Mouse (Mus musculus) brain, adult 10 weeks (tissue): ENCODE data around the gene Teddm1a. TPM values are rescaled to one million over a fixed set of nuclear protein-coding genes. Genes with fewer than 3 reads are reported as not detected.

Experiments
- polyA plus RNA-seq: library from polyadenylated mRNA; stranded (reverse); fragments of 350-450 nt; fragmentation: Illumina TruSeq; extraction: RNeasy Lipid Tissue Mini Kit (QIAGEN cat#74804); gene quantifications from one replicate; pipeline ENCODE4 v1.2.3, GENCODE M21; 2015; ENCODE audit warnings: low read depth, low replicate concordance

Gene Teddm1a
- polyA plus RNA-seq, result not detected

DNA sequence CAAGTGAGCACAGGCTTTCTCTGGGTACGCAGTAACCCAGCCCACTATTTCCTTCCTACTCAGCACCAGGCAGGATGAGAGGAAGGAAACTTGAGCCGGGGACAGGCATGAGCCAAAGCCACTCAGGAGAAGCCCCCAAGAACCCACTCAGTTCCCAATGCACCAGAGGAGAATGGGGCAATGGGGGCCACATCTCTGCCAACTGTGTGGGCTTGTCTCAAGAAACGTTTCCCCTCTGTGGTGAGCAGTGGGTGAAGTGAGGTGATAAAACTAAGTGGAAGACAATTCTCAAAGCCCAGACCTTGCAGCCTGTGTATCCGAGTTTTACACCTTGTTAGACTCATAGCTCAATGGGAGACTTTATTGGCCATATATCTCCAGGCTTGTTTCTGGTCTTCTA, at the start of gene Teddm1a:
Gene Teddm1a, plus strand, starts transcription at position 301 of the 400 bp plus-strand sequence.

DNA sequence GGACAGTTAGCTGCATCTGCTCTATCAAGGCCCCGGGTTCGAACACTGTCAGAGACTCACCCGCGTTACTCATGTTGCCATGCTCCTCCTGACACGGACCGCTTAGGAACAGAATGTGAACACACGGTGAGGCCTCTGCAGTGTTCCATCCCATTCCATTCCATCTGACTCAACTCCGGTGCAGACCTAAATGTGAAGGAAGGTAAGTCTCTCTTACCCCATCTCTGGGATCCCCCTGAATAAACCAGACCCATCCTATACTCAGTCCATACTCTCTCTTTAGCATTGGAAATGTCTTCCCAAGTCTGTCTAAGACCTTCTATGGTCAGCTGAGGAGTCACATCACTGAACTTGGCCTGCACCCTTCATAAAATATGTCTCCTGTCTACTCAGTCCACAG, 47.5 kb upstream of the Teddm1a start, which contains the start of gene Rgsl1:
Gene Rgsl1, minus strand, starts transcription at position 101 of the 400 bp plus-strand sequence.

DNA sequence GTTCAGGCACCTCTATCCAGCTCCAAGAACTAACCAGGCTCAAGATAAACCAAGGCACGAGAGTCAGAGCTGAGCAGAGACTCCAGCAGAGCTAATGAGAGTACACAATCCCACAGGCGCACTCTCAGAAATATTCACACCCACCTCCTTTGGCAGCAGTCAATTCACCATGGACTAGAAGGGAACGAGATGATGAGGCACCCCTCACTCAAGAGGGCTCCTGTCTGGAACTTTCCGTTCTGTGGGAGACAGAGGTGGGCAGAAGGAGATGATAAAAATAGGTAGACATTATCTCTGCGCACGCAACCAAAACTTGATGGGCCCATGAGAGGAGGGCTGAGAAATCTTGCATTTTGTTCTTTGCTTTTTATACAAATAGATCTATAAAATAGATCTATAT, 17.5 kb upstream of the Teddm1a start, which contains the start of gene Teddm1b:
Gene Teddm1b, plus strand, starts transcription at position 301 of the 400 bp plus-strand sequence.

GRCm38 (mm10) chr1:153899731-153900380, 8.3 kb downstream of the Teddm1a start, which contains the start of the genes Glul and Teddm2:
TSS of gene Glul (plus strand) at chr1:153899944.
TSS of gene Teddm2 (minus strand) at chr1:153900228.

Other genes starting within 250 kb of the Teddm1a start
- 64.5 TPM for gene Rgs8, start 238.7 kb upstream of the Teddm1a start, polyA plus RNA-seq
- 25.5 TPM for gene Rgs16, start 151.4 kb upstream of the Teddm1a start, polyA plus RNA-seq
- gene Rnasel, start 142.3 kb upstream of the Teddm1a start, polyA plus RNA-seq, result 12.3 TPM
- 1.6 TPM for gene Rgsl1, start 47.6 kb upstream of the Teddm1a start, polyA plus RNA-seq
- not detected for gene Teddm1b, start 17.4 kb upstream of the Teddm1a start, polyA plus RNA-seq
- 1,745 TPM for gene Glul, start 8.2 kb downstream of the Teddm1a start, polyA plus RNA-seq
- 2.3 TPM for gene Teddm2, start 8.5 kb downstream of the Teddm1a start, polyA plus RNA-seq